In the genomic region with DNA sequence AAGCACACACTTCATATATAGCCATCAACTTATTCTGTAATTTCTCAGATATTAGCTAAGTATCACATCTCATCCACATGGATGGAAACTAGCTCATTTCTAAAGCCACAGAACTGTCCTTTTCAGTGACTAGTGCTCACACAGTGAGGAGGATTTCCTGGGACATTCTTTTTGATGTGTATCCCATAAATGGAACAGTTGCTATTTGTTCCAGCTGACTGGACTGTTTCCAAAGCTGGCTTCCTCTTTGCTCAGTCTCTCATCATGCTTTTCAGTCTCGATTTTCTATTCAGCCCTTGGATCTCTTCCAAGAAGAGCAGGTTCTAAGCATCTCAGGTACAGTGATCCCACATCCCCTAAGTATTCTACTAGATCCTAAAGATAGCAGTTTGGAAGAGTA, we compare ENCODE assay signal across 11 mouse cellular contexts.
A peak's percentile ranks its signal among the peaks of the same experiment; 100 is the strongest.
DNase-seq lines count a peak whose midpoint lies in the region; ATAC-seq lines count a peak whose summit lies in the region.
"Had no signal": no experiment of that assay in that cellular context is flagged by ENCODE, and none has a peak within 500 bp of the region (broad histone marks: within the 10 kb centered on the region; RNA-seq: fewer than 3 reads in every experiment).

No protein-coding gene starts in this region.

- 3% methylated on average over 1 of the region's 1 CpGs for WGBS in kidney, embryonic 16.5 days
- 19% methylated on average over 1 of the region's 1 CpGs for whole genome bisulfite sequencing in neural tube, embryonic 13.5 days

- ATAC-seq in kidney, embryonic 16.5 days (ENCODE audit: low FRiP score, low TSS enrichment), result no peak
- ATAC-seq in neural tube, embryonic 13.5 days (ENCODE audit: low read depth), result no peak
- ATAC-seq: intestine, postnatal 0 days had no signal

- H3K4me2 ChIP-seq in kidney, embryonic 16.5 days (replicated peaks; ENCODE audit: low read depth, low read length), result no peak overlapping the region
- H3K4me2 ChIP-seq in neural tube, embryonic 13.5 days, result no peak overlapping the region
- H3K4me2 ChIP-seq: neural tube, embryonic 12.5 days had no signal

- no peak overlapping the region for H3K4me3 ChIP-seq in kidney, embryonic 16.5 days (ENCODE audit: low read length)
- no peak overlapping the region for H3K4me3 ChIP-seq in neural tube, embryonic 13.5 days
- H3K4me3 ChIP-seq: neural tube, embryonic 12.5 days had no signal

- no peak overlapping the region for H3K9ac ChIP-seq in kidney, embryonic 16.5 days (replicated peaks; ENCODE audit: low read length)
- no peak overlapping the region for H3K9ac ChIP-seq in neural tube, embryonic 13.5 days
- H3K9ac ChIP-seq: liver, embryonic 14.5 days; neural tube, embryonic 12.5 days had no signal

- DNase-seq in cerebellum, adult 9-10 months, result peak; percentile 70
- DNase-seq in cerebellum, postnatal 4 days (ENCODE audit: low spot score in 2 of 2), result no peak
- no peak for DNase-seq in kidney, adult 8-10 months
- DNase-seq in neural tube, embryonic 10.5 days (ENCODE audit: extremely low spot score, low spot score), result no peak
- DNase-seq in skeletal muscle tissue, adult 2 months (ENCODE audit: low read depth, low spot score), result peak; percentile 30
- no peak for DNase-seq in thymus, postnatal 36 days

- H3K4me1 ChIP-seq in kidney, embryonic 16.5 days (ENCODE audit: insufficient read depth, low read length), result peaks cover 11% of the 10 kb centered on the region
- H3K4me1 ChIP-seq in neural tube, embryonic 13.5 days (replicated peaks), result peaks cover 9% of the 10 kb centered on the region

- H3K36me3 ChIP-seq in kidney, embryonic 16.5 days (ENCODE audit: insufficient read depth, low read length), result no peaks in the 10 kb centered on the region
- no peaks in the 10 kb centered on the region for H3K36me3 ChIP-seq in neural tube, embryonic 13.5 days
- H3K36me3 ChIP-seq: neural tube, embryonic 12.5 days had no signal

- H3K9me3 ChIP-seq in kidney, embryonic 16.5 days (ENCODE audit: low read length), result no peaks in the 10 kb centered on the region
- H3K9me3 ChIP-seq in neural tube, embryonic 13.5 days, result no peaks in the 10 kb centered on the region
- H3K9me3 ChIP-seq: neural tube, embryonic 12.5 days had no signal

- no peaks in the 10 kb centered on the region for H3K27me3 ChIP-seq in kidney, embryonic 16.5 days (ENCODE audit: insufficient read depth, low read length)
- H3K27me3 ChIP-seq in neural tube, embryonic 13.5 days, result no peaks in the 10 kb centered on the region
- H3K27me3 ChIP-seq: neural tube, embryonic 12.5 days had no signal

- peak overlapping the region; percentile 23; the same call in 1 of the 2 replicates for H3K27ac ChIP-seq in kidney, embryonic 16.5 days (ENCODE audit: low read length)
- 0 out of 2 replicates have a peak overlapping the region, but pooled peaks have one; percentile 49 for H3K27ac ChIP-seq in neural tube, embryonic 13.5 days (replicated peaks)
- H3K27ac ChIP-seq: liver, embryonic 14.5 days; neural tube, embryonic 12.5 days had no signal

Comparison
In these comparisons a context has a peak if more than half of its experiments do, and no peak if none do; other contexts are left out.
1. DNase-seq: peak in cerebellum, adult 9-10 months (single experiment) and skeletal muscle tissue, adult 2 months (single experiment); none in cerebellum, postnatal 4 days (0 of 2), kidney, adult 8-10 months (0 of 2), neural tube, embryonic 10.5 days (single experiment) and thymus, postnatal 36 days (0 of 2).